Comparison of ENCODE assay signal across 29 mouse cellular contexts in genomic region chr13:52858373-52858772, GRCm38 (mm10).
DNase-seq lines count a peak whose midpoint lies in the region; ATAC-seq and TF ChIP-seq lines count a peak whose summit lies in the region.
"Had no signal": no experiment of that assay in that cellular context is flagged by ENCODE, and none has a peak within 500 bp of the region (broad histone marks: within the 10 kb centered on the region; RNA-seq: fewer than 3 reads in every experiment).

No protein-coding gene starts in this region.

- H3K9ac ChIP-seq in heart, postnatal 0 days (replicated peaks; ENCODE audit: low read depth, low read length), result no peak overlapping the region
- H3K9ac ChIP-seq in lung, embryonic 14.5 days, result no peak overlapping the region
- H3K9ac ChIP-seq: embryonic facial prominence, embryonic 13.5 days; forebrain, embryonic 15.5 days; hindbrain, embryonic 15.5 days; liver, embryonic 12.5 days; liver, postnatal 0 days; midbrain, embryonic 13.5 days had no signal

- H3K9me3 ChIP-seq in heart, postnatal 0 days (replicated peaks; ENCODE audit: control insufficient read depth, low read length), result no peaks in the 10 kb centered on the region
- no peaks in the 10 kb centered on the region for H3K9me3 ChIP-seq in lung, embryonic 14.5 days (ENCODE audit: low read depth, low read length)
- H3K9me3 ChIP-seq: embryonic facial prominence, embryonic 13.5 days; forebrain, embryonic 10.5 days; forebrain, embryonic 15.5 days; hindbrain, embryonic 15.5 days; liver, embryonic 12.5 days; midbrain, embryonic 13.5 days had no signal

- TF ChIP-seq EP300 in heart, postnatal 0 days (IDR thresholded peaks at IDR 0.05; ENCODE audit: low read depth), result no peak

- H3K4me2 ChIP-seq in heart, postnatal 0 days (ENCODE audit: low read depth, low read length), result no peak overlapping the region
- no peak overlapping the region for H3K4me2 ChIP-seq in lung, embryonic 14.5 days
- H3K4me2 ChIP-seq: embryonic facial prominence, embryonic 13.5 days; forebrain, embryonic 15.5 days; hindbrain, embryonic 15.5 days; liver, embryonic 12.5 days; midbrain, embryonic 13.5 days had no signal

- no peak for TF ChIP-seq CTCF in heart, postnatal 0 days (IDR thresholded peaks at IDR 0.05; ENCODE audit: low read depth)
- no peak for TF ChIP-seq CTCF in lung, embryonic 14.5 days (IDR thresholded peaks at IDR 0.05; ENCODE audit: low read depth)

- no peaks in the 10 kb centered on the region for H3K27me3 ChIP-seq in heart, postnatal 0 days (ENCODE audit: control insufficient read depth, insufficient read depth, low read length)
- no peaks in the 10 kb centered on the region for H3K27me3 ChIP-seq in lung, embryonic 14.5 days (ENCODE audit: insufficient read depth, low read length)
- H3K27me3 ChIP-seq: embryonic facial prominence, embryonic 13.5 days; forebrain, embryonic 15.5 days; hindbrain, embryonic 15.5 days; liver, embryonic 12.5 days; midbrain, embryonic 13.5 days had no signal

- H3K4me1 ChIP-seq in heart, postnatal 0 days (ENCODE audit: control insufficient read depth, insufficient read depth), result peaks cover 12% of the 10 kb centered on the region
- H3K4me1 ChIP-seq in lung, embryonic 14.5 days (ENCODE audit: insufficient read depth), result no peaks in the 10 kb centered on the region
- H3K4me1 ChIP-seq: liver, embryonic 12.5 days had no signal

- H3K27ac ChIP-seq in heart, postnatal 0 days (ENCODE audit: low read depth), result no peak overlapping the region
- H3K27ac ChIP-seq in lung, embryonic 14.5 days (ENCODE audit: low read depth), result no peak overlapping the region
- H3K27ac ChIP-seq: embryonic facial prominence, embryonic 13.5 days; forebrain, embryonic 10.5 days; liver, embryonic 12.5 days; midbrain, embryonic 13.5 days had no signal

- peak; percentile 33; the same call in 1 of the 2 replicates for ATAC-seq in heart, postnatal 0 days (ENCODE audit: insufficient read depth, low read depth)
- no peak for ATAC-seq in lung, embryonic 14.5 days (ENCODE audit: insufficient read depth)
- ATAC-seq in cerebellum, adult (ENCODE audit: insufficient number of reproducible peaks, low FRiP score, low TSS enrichment), result no peak
- ATAC-seq: inflammation-experienced regulatory T-cells, adult 6 months; liver, embryonic 12.5 days; liver, postnatal 0 days; midbrain, embryonic 13.5 days had no signal

- WGBS in heart, postnatal 0 days, result 49% methylated on average over 12 of the region's 12 CpGs
- 56% methylated on average over 12 of the region's 12 CpGs for WGBS in lung, embryonic 14.5 days

- no peak for DNase-seq in heart, postnatal 0 days (ENCODE audit: low spot score)
- no peak for DNase-seq in heart, adult 9 months (ENCODE audit: low spot score in 2 of 2)
- DNase-seq in lung, embryonic 14.5 days, result peak; percentile 24
- DNase-seq in lung, postnatal 36 days, result no peak
- peak; percentile 34 to 52 for DNase-seq in urinary bladder, adult 18-20 months (ENCODE audit: low spot score in 2 of 2)
- no peak for DNase-seq in urinary bladder, postnatal 10 days (ENCODE audit: low spot score)
- DNase-seq: adrenal gland, postnatal 25 days; B cell, adult 2 months; gastrocnemius, postnatal 25 days; heart, adult 18-20 months; heart, postnatal 14 days; kidney, adult 2 months; kidney, postnatal 36 days; left cerebral cortex, postnatal 4 days; liver, postnatal 0 days; lung, postnatal 4 days; right cerebral cortex, adult 18-20 months; spleen, adult 18-20 months; thymus, adult 2 months; thymus, postnatal 36 days had no signal

- no peaks in the 10 kb centered on the region for H3K36me3 ChIP-seq in heart, postnatal 0 days (replicated peaks; ENCODE audit: control insufficient read depth, insufficient read depth, low read length)
- no peaks in the 10 kb centered on the region for H3K36me3 ChIP-seq in lung, embryonic 14.5 days (ENCODE audit: insufficient read depth)
- H3K36me3 ChIP-seq: forebrain, embryonic 10.5 days; forebrain, embryonic 15.5 days; hindbrain, embryonic 15.5 days; liver, embryonic 12.5 days had no signal

- H3K4me3 ChIP-seq in heart, postnatal 0 days (ENCODE audit: low read depth, low read length), result no peak overlapping the region
- H3K4me3 ChIP-seq in lung, embryonic 14.5 days (ENCODE audit: low read depth, low read length), result no peak overlapping the region
- H3K4me3 ChIP-seq: embryonic facial prominence, embryonic 13.5 days; forebrain, embryonic 10.5 days; forebrain, embryonic 15.5 days; hindbrain, embryonic 15.5 days; liver, embryonic 12.5 days; megakaryocyte, embryonic 14.5 days; midbrain, embryonic 13.5 days had no signal

Comparison
In these comparisons a context has a peak if more than half of its experiments do, and no peak if none do; other contexts are left out.
1. DNase-seq: peak in lung, embryonic 14.5 days (single experiment) and urinary bladder, adult 18-20 months (2 of 2); none in heart, postnatal 0 days (single experiment), heart, adult 9 months (0 of 2), lung, postnatal 36 days (single experiment) and urinary bladder, postnatal 10 days (single experiment).